Mouse (Mus musculus): ENCODE data around the gene Epb41. TPM values are rescaled to one million over a fixed set of nuclear protein-coding genes. Genes with fewer than 3 reads are reported as not detected.

Epb41 gene
- total and polyA plus RNA-seq, 2 experiments from 2014 or later: 36.5 to 65.0 TPM

- no peak for TF ChIP-seq CTCF (IDR thresholded peaks at IDR 0.05; ENCODE audit: low read depth)
- Histone ChIP-seq H3K4me3 (ENCODE audit: low read depth, low read length) (no peak overlapping the region), H3K4me2 (ENCODE audit: low read depth) (no peak overlapping the region), H3K9ac (no peak overlapping the region), H3K36me3 (ENCODE audit: insufficient read depth) (no peaks in the 10 kb centered on the region), H3K4me1 (ENCODE audit: insufficient read depth) (no peaks in the 10 kb centered on the region), H3K27ac (ENCODE audit: low read depth, low read length) (no peak overlapping the region), H3K27me3 (ENCODE audit: insufficient read depth, low read length) (no peaks in the 10 kb centered on the region), H3K9me3 (ENCODE audit: low read length) (no peaks in the 10 kb centered on the region)
- DNase-seq: no peak
- ATAC-seq: no peak; the same call in 1 of the 2 replicates
- 15% methylated on average over 2 of the region's 2 CpGs for WGBS
Observed at GRCm38 (mm10) chr4:132034242-132034641, 40.9 kb downstream of the Epb41 start.

GRCm38 (mm10) chr4:132033183-132033582 lies 41.9 kb downstream of the Epb41 start:
- ATAC-seq (no peak), DNase-seq (no peak)
- no peak overlapping the region for H3K4me2 ChIP-seq (ENCODE audit: low read depth)
- no peak overlapping the region for H3K4me3 ChIP-seq (ENCODE audit: low read depth, low read length)
- TF ChIP-seq CTCF (IDR thresholded peaks at IDR 0.05; ENCODE audit: low read depth): peak; percentile 39; the same call in 1 of the 2 replicates
- H3K9me3 ChIP-seq (ENCODE audit: low read length): no peaks in the 10 kb centered on the region
- no peak overlapping the region for H3K27ac ChIP-seq (ENCODE audit: low read depth, low read length)
- no peaks in the 10 kb centered on the region for H3K27me3 ChIP-seq (ENCODE audit: insufficient read depth, low read length)
- 87% methylated on average over 1 of the region's 1 CpGs for WGBS
- no peaks in the 10 kb centered on the region for H3K36me3 ChIP-seq (ENCODE audit: insufficient read depth)
- no peak overlapping the region for H3K9ac ChIP-seq
- H3K4me1 ChIP-seq (ENCODE audit: insufficient read depth): no peaks in the 10 kb centered on the region

- Histone ChIP-seq H3K4me2 (ENCODE audit: low read depth) (no peak overlapping the region), H3K27me3 (ENCODE audit: insufficient read depth, low read length) (no peaks in the 10 kb centered on the region), H3K9ac (no peak overlapping the region), H3K27ac (ENCODE audit: low read depth, low read length) (no peak overlapping the region), H3K4me3 (ENCODE audit: low read depth, low read length) (no peak overlapping the region), H3K4me1 (ENCODE audit: insufficient read depth) (no peaks in the 10 kb centered on the region), H3K36me3 (ENCODE audit: insufficient read depth) (no peaks in the 10 kb centered on the region), H3K9me3 (ENCODE audit: low read length) (no peaks in the 10 kb centered on the region)
- ATAC-seq (no peak), DNase-seq (no peak)
- TF ChIP-seq CTCF (IDR thresholded peaks at IDR 0.05; ENCODE audit: low read depth): no peak
- whole genome bisulfite sequencing: 71% methylated on average over 10 of the region's 10 CpGs
Observed at GRCm38 (mm10) chr4:132029851-132030741, 45.0 kb downstream of the Epb41 start.

GRCm38 (mm10) chr4:132027806-132028205 lies 47.3 kb downstream of the Epb41 start:
- Histone ChIP-seq H3K9ac (no peak overlapping the region), H3K36me3 (ENCODE audit: insufficient read depth) (no peaks in the 10 kb centered on the region), H3K4me3 (ENCODE audit: low read depth, low read length) (no peak overlapping the region), H3K27me3 (ENCODE audit: insufficient read depth, low read length) (no peaks in the 10 kb centered on the region), H3K9me3 (ENCODE audit: low read length) (no peaks in the 10 kb centered on the region), H3K27ac (ENCODE audit: low read depth, low read length) (no peak overlapping the region), H3K4me2 (ENCODE audit: low read depth) (no peak overlapping the region), H3K4me1 (ENCODE audit: insufficient read depth) (no peaks in the 10 kb centered on the region)
- ATAC-seq (no peak), DNase-seq (no peak)
- TF ChIP-seq CTCF (IDR thresholded peaks at IDR 0.05; ENCODE audit: low read depth): no peak
- 96% methylated on average over 1 of the region's 1 CpGs for WGBS

- no peak for DNase-seq
- WGBS: 82% methylated on average over 6 of the region's 6 CpGs
Observed at GRCm38 (mm10) chr4:132027167-132027566, 48.0 kb downstream of the Epb41 start.

GRCm38 (mm10) chr4:132025738-132026527 lies 49.2 kb downstream of the Epb41 start:
- Histone ChIP-seq H3K27ac (ENCODE audit: low read depth, low read length) (no peak overlapping the region), H3K9me3 (ENCODE audit: low read length) (no peaks in the 10 kb centered on the region), H3K27me3 (ENCODE audit: insufficient read depth, low read length) (no peaks in the 10 kb centered on the region), H3K36me3 (ENCODE audit: insufficient read depth) (no peaks in the 10 kb centered on the region), H3K9ac (no peak overlapping the region), H3K4me3 (ENCODE audit: low read depth, low read length) (no peak overlapping the region), H3K4me2 (ENCODE audit: low read depth) (no peak overlapping the region), H3K4me1 (ENCODE audit: insufficient read depth) (no peaks in the 10 kb centered on the region)
- ATAC-seq (peak; percentile 66), DNase-seq (peak; percentile 27)
- no peak for TF ChIP-seq CTCF (IDR thresholded peaks at IDR 0.05; ENCODE audit: low read depth)
- 14% methylated on average over 5 of the region's 5 CpGs for WGBS

More at GRCm38 (mm10) chr4:132027167-132027566, 48.0 kb downstream of the Epb41 start:
- Histone ChIP-seq H3K36me3 (ENCODE audit: insufficient read depth) (no peaks in the 10 kb centered on the region), H3K9ac (no peak overlapping the region), H3K27me3 (ENCODE audit: insufficient read depth, low read length) (no peaks in the 10 kb centered on the region), H3K9me3 (ENCODE audit: low read length) (no peaks in the 10 kb centered on the region), H3K27ac (ENCODE audit: low read depth, low read length) (no peak overlapping the region), H3K4me3 (ENCODE audit: low read depth, low read length) (no peak overlapping the region), H3K4me2 (ENCODE audit: low read depth) (no peak overlapping the region), H3K4me1 (ENCODE audit: insufficient read depth) (no peaks in the 10 kb centered on the region)
- ATAC-seq: no peak
- TF ChIP-seq CTCF (IDR thresholded peaks at IDR 0.05; ENCODE audit: low read depth): no peak

GRCm38 (mm10) chr4:132025264-132025663 lies 49.9 kb downstream of the Epb41 start:
- Histone ChIP-seq H3K9ac (no peak overlapping the region), H3K9me3 (ENCODE audit: low read length) (no peaks in the 10 kb centered on the region), H3K4me2 (ENCODE audit: low read depth) (no peak overlapping the region), H3K36me3 (ENCODE audit: insufficient read depth) (no peaks in the 10 kb centered on the region), H3K27ac (ENCODE audit: low read depth, low read length) (no peak overlapping the region), H3K4me3 (ENCODE audit: low read depth, low read length) (no peak overlapping the region), H3K4me1 (ENCODE audit: insufficient read depth) (no peaks in the 10 kb centered on the region), H3K27me3 (ENCODE audit: insufficient read depth, low read length) (no peaks in the 10 kb centered on the region)
- TF ChIP-seq CTCF (IDR thresholded peaks at IDR 0.05; ENCODE audit: low read depth): no peak
- WGBS: 25% methylated on average over 2 of the region's 2 CpGs
- DNase-seq (no peak), ATAC-seq (no peak)
